Mouse (Mus musculus) Patski (cell line): ENCODE measurements around the gene Cyp2f2. TPM values are rescaled to one million over a fixed set of nuclear protein-coding genes. Genes with fewer than 3 reads are reported as not detected.

Experiments
- ATAC-seq: fragments of 100-300 bp; one replicate; pipeline ENCODE4 v1.8.0; 2021
- CTCF ChIA-PET: fragments of 350-600 bp; sonication (Branson Sonifier 250); formaldehyde crosslinking; loops from one replicate; lab custom pipeline; 2022; ENCODE audit warnings: inconsistent platforms; lab: Charles Lee
- POLR2A ChIA-PET: fragments of 350-600 bp; sonication (Branson Sonifier 250); formaldehyde crosslinking; loops from one replicate; lab custom pipeline; 2022; ENCODE audit warnings: antibody characterized with exemption, inconsistent platforms; lab: Charles Lee
- DNase-seq: peaks from one replicate; pipeline ENCODE4 v3.0.0-alpha.2; 2011; ENCODE audit warnings: low read depth, low spot score
- H3K27me3 ChIP-seq: fragments of 371-371 bp; one replicate; pipeline ENCODE4 v1.5.1; 2021
- CTCF ChIP-seq: fragments of 100-300 bp; IDR thresholded peaks from one replicate; pipeline ENCODE4 v1.5.1; 2021
- in situ Hi-C: fragments of 300-500 bp; cut with MboI; formaldehyde crosslinking; loops from 3 replicates; pipeline ENCODE4 v1.11.1; 2018; ENCODE audit warnings: low pct_unique_long_range_greater_than_20kb, mixed read lengths
- polyA plus RNA-seq: library from polyadenylated mRNA; unstranded; gene quantifications from one replicate; pipeline ENCODE4 v1.2.3, GENCODE M21; 2021

Gene Cyp2f2
- polyA plus RNA-seq, 1 experiment from 2014 or later = not detected

DNA sequence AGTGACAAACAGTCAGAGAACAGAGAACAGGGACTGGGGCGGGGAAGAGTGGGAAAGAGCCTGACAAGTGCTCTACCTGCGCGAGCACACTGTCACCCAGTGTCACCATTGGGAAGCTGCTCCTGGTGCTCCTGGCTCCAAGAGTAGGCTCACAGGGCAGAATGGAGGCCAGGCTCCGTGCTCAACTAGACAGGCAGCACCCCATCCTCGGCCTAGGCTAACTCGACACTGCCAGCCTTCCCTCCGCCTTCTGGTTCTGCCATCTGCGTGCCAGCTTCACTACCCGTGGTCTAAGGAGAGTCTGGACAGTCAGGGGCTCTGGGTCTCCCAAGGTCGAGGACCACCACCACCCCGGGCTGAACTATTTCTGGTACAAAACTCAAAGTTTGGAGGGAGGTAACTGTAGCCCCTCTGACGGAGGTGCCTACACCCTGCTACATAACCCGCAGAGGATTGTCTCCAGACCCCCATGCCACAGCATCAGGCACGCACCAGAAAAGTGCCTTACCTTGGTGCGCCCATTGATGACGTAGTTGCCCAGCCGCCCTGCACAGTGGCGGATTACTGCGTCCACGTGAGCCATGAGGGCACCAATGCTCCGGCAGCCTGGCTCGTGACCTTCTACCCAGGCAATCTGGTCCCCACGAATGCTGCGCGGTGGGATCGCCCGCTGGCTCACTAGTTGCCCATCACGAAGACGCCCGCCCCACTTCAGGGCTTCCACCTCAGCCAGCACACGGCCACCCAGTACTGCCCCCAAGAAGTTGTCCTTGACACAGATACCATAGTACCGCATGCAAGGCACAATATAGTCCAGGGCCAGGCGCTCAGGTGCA is 44.6 kb downstream of the Cyp2f2 start:
- H3K27me3 ChIP-seq = no peaks in the 10 kb centered on the region
- POLR2A ChIA-PET = no interaction called here
- DNase-seq (no peak), ATAC-seq (no peak)
- CTCF ChIA-PET = no interaction called here
- no peak for TF ChIP-seq CTCF
- in situ Hi-C loops = no loop called here

DNA sequence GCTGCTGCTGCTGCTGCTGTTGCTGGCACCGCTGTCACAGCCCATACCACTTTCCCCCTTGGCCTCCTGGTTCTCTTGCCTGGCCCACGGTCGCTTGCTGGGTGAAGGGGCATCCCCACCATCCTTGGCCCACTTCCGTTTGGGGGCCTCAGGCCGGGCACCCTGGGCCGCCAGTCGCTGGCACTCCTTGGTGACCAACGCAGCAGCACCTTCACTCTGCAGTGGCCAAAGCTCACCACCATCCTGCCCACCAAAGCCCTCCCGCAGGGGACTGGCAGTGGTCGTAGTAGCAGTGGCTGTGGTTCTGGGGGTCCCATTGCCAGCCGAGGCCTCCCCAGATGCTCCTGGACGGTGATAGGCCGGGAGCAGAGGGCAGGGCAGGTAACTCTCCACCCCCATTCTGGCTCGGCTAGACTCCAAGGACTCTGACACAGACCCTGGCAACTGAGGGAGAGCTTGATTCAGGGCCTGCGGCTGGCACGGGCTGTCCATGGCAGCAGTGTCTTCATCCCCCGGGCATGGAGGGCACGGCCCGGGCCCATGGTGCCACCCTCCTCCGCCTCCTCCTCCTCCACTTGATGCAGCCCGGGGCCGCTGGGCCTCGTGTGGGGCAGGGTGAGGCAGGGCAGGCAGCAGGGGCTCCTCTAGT is 45.4 kb downstream of the Cyp2f2 start:
- ATAC-seq = no peak
- no peaks in the 10 kb centered on the region for H3K27me3 ChIP-seq
- POLR2A ChIA-PET = no interaction called here
- in situ Hi-C loops = no loop called here
- no peak for DNase-seq
- CTCF ChIA-PET = interaction anchor here (0.7 kb wide), 1 partner anchor 13 kb away, joined by 3 read pairs; no protein-coding TSS in a partner anchor
- TF ChIP-seq CTCF = no peak

DNA sequence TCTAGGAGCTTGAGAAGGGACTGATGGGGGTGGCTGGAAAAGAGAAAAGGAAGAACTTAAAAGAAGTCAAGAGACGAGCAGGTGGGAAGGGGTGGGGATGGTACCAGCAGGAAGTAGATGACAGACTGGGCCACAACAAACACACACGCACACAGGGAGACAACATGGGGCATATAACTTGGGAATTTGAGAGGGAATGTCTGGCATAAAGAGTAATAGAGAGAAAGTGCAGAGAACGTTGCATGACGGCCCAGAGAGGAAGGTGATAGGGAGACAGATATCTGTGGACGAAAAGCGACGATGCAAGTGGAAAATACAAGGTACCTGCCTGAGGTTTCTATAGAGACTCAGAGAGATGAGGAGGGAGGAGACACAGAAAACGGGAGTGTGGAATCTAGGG is 46.0 kb downstream of the Cyp2f2 start:
- no peak for TF ChIP-seq CTCF
- CTCF ChIA-PET = interaction anchor here (0.7 kb wide), 1 partner anchor 12 kb away, joined by 3 read pairs; no protein-coding TSS in a partner anchor
- in situ Hi-C loops = no loop called here
- H3K27me3 ChIP-seq = no peaks in the 10 kb centered on the region
- ATAC-seq (no peak), DNase-seq (no peak)
- POLR2A ChIA-PET = no interaction called here

DNA sequence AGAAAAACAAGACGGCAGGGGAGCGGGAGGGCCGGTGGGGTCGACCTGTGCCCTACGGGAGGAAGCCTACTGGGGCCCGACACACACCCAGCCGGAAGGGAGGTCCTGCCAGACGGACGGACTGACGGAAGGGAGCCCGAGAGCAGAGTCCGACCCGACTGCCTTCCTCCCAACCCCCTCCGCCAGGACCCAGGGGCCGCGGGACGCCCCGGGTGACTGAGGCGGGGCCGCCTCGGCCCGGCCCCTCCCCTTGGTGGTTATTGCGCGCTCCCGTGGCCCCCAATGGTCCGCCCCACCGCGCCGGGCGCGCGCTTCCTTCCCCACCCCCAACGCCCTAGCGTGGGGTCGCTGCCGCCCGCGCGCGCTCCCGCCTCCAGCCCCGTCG is 46.5 kb downstream of the Cyp2f2 start:
- ChIA-PET POLR2A (interaction anchor here (1.3 to 1.7 kb wide), 2 partner anchors 13 to 59 kb away, joined by 5 to 6 read pairs; no protein-coding TSS in a partner anchor), CTCF (no interaction called here)
- DNase-seq = no peak
- H3K27me3 ChIP-seq = no peaks in the 10 kb centered on the region
- in situ Hi-C loops = no loop called here
- no peak for TF ChIP-seq CTCF
- ATAC-seq = peak; percentile 44

DNA sequence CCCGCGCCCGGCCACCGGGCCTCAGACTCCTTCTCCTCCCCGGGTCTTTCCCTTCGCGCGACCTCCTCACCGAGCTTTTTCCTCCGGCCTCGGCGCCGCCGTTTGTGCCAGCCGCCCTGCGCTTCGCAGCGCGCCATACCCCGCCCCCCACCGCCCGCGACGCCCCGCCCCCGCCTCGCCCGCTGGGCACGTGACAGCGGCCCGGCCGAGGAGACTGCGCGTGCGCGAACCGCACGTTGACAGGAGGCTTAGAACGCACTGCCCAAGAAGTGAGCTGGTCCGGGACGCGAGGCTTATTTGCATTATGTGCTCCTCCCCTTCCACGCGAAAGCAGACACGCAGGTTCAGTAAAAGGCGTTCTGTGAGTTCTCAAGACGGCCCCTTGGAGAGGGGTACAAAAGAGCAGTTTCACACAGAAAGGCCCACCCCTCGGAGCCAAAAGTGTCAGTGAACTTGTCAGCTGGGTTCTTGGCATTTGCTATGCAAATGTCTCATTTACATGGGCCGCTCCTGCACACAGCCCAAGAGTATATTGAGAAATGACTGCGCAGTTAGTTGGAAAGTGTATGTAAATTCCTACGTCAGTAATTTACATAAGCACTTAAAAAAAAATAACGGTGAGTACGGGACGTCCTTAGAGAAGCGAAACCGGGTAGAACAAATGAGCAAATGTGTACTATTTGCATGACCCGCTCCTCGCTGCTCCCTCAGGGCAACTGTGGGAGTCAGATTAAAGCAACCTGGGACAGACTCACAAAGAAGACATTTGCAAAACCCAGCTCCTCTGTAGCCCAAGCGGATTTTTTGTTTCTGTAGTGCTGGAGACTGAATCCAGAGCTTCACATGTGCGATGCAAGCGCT is 47.1 kb downstream of the Cyp2f2 start, which contains the start of gene Egln2:
Gene Egln2, minus strand, starts transcription at position 189 of the 861 bp plus-strand sequence.
- POLR2A ChIA-PET = interaction anchor here (1.3 to 1.7 kb wide), 2 partner anchors 13 to 58 kb away, joined by 5 to 6 read pairs; no protein-coding TSS in a partner anchor
- CTCF ChIA-PET = interaction anchor here (0.8 kb wide), 1 partner anchor 16 kb away, joined by 3 read pairs; no protein-coding TSS in a partner anchor
- no peaks in the 10 kb centered on the region for H3K27me3 ChIP-seq
- in situ Hi-C loops = no loop called here
- no peak for TF ChIP-seq CTCF
- DNase-seq (peak; percentile 71), ATAC-seq (peak; percentile 65)

DNA sequence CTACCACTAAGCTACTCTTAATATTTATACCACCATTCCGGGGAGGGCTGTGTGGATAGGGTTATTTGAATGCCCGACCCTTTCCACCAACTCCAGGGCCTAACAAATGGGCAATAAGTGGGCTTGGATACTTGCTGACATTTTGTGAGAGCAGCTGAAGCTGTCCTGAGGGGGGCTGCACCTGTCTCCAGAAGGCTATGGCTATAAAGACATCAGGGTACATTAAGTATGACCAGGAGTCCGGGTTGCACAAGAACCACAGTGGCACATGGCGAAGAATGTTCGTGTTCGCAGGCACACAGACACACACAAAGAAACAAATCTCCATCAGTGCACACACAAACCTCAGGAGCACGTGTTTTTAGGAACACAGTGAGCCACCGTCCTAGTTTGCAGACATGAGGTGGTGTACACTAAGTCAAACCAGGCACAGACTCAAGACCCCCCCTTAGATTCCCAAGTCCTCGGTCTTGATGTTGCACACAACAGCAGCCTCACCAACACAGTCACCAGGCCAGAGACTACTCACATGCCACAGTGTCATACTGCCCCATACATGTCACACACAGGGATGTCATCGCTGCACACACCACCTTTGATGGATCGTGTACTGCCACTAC is 47.9 kb downstream of the Cyp2f2 start:
- ChIA-PET CTCF (interaction anchor here (0.8 kb wide), 1 partner anchor 17 kb away, joined by 3 read pairs; no protein-coding TSS in a partner anchor), POLR2A (interaction anchor here (1.3 to 1.7 kb wide), 2 partner anchors 12 to 58 kb away, joined by 5 to 6 read pairs; no protein-coding TSS in a partner anchor)
- no peak for ATAC-seq
- TF ChIP-seq CTCF = no peak
- in situ Hi-C loops = no loop called here
- DNase-seq = no peak
- H3K27me3 ChIP-seq = no peaks in the 10 kb centered on the region

DNA sequence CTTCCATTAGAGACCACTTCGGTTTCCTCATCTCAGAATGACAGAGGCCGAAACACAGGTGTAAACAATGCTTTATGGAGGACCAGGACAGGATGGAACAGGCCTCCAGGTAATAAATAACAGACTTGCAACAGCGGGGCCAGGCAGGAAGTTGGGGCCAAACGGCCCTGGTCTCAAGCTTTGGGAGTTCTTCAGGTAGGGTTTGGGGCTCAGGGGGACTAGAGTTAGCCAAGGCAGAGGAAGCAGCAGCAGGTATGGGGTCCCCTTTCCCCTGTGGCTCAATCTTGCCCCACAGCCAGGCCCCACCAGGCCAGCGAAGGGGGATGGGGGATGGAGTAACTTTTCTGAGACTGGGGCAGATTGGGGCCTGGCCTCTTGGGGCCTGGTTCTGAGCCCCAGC is 48.7 kb downstream of the Cyp2f2 start:
- DNase-seq (no peak), ATAC-seq (no peak)
- no peak for TF ChIP-seq CTCF
- no peaks in the 10 kb centered on the region for H3K27me3 ChIP-seq
- POLR2A ChIA-PET = no interaction called here
- CTCF ChIA-PET = interaction anchor here (0.8 kb wide), 1 partner anchor 26 kb away, joined by 3 read pairs; no protein-coding TSS in a partner anchor
- in situ Hi-C loops = no loop called here

DNA sequence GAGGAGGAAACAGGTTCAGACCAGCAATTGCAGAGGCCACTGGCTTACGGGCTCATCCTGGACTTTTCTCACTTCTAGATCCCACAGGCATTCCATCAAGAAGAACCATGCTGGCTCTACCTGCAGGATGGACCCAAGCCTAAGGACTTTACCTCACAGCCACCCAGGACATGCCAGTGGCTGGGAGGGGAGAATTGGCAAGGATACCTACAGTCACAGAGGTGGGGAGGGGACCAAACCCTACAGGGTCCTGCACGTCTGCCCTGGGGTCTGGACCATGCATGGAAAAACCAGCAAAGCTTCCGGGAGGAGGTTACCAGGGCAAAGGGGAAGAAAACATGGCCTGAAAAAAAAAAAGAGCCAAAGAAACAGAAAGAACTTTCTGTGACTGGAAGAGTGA is 51.3 kb downstream of the Cyp2f2 start:
- ChIA-PET POLR2A (no interaction called here), CTCF (no interaction called here)
- ATAC-seq = no peak

DNA sequence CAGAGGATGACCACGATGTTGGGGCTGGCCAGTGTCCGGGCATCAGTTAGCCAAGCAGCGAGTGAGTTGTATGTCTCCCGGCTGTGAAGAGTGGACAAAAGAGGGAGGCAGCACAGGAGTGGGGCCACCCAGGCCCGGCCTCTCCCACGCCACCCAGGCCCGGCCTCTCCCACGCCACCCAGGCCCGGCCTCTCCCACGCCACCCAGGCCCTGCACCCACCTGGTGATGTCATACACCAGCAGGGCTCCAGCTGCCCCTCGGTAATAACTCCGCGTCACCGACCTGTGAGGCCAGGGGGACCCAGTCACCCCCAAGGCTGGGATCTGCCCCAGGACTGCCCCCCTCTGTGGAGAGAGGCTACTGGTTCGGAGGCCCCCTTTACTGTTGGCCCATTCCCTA is 54.8 kb downstream of the Cyp2f2 start:
- in situ Hi-C loops = no loop called here
- no peaks in the 10 kb centered on the region for H3K27me3 ChIP-seq
- ATAC-seq (no peak), DNase-seq (no peak)
- ChIA-PET POLR2A (no interaction called here), CTCF (no interaction called here)
- no peak for TF ChIP-seq CTCF

More for the DNA sequence above, 51.3 kb downstream of the Cyp2f2 start:
- in situ Hi-C loops = no loop called here
- no peak for TF ChIP-seq CTCF
- H3K27me3 ChIP-seq = no peaks in the 10 kb centered on the region
- DNase-seq = no peak

DNA sequence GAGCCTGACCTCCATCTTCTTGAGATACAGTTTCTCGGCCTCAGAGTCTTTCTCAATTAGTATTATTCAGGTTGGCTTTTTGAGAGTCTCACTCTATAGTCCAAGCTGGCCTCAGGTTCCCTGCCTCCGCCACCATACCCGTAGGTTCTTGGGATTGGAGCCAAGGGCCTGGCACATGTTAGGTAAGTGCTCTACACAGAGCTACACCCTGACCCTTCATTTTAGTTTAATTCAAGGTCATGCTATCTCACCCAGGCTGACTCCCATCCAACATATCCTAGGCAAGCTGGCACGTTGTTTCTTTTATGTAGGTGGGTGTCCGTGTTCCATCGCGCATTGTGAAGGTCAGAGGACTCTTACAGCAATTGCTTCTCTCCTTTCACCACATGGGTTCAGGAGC is 55.2 kb downstream of the Cyp2f2 start:
- in situ Hi-C loops = loop anchor here (25.0 kb wide), 1 partner anchor 312 kb away; the partner anchor contains the start of genes Prx and Sertad1
- TF ChIP-seq CTCF = no peak
- DNase-seq (no peak), ATAC-seq (no peak)
- POLR2A ChIA-PET = no interaction called here
- CTCF ChIA-PET = no interaction called here
- H3K27me3 ChIP-seq = no peaks in the 10 kb centered on the region
